Mouse (Mus musculus): ENCODE results near the gene Spx. TPM values are rescaled to one million over a fixed set of nuclear protein-coding genes. Genes with fewer than 3 reads are reported as not detected.

Spx gene
- 0.24 and 0.85 TPM in 2 replicates for polyA plus RNA-seq (2012; rRNA removed)

GRCm38 (mm10) chr6:142412906-142413491, at the start of gene Spx:
Gene Spx (plus strand): TSS chr6:142413441.
- H3K27ac ChIP-seq (ENCODE audit: insufficient read depth, low read depth, low read length): no peak within 1 kb of the TSS
- no peaks in the 10 kb centered on the region for H3K36me3 ChIP-seq (ENCODE audit: control insufficient read depth, insufficient read depth, low read length)
- TF ChIP-seq POLR2A (IDR thresholded peaks at IDR 0.05; ENCODE audit: low read depth, low read length) (no peak), CTCF (IDR thresholded peaks at IDR 0.05; ENCODE audit: extremely low read depth, insufficient read length, insufficient replicate concordance, low read depth, low read length) (no peak)
- 68% methylated on average over 11 of the region's 11 CpGs for WGBS
- H3K4me1 ChIP-seq (ENCODE audit: control insufficient read depth, insufficient read depth, insufficient read length, low read length): no peaks in the 10 kb centered on the region
- peaks cover 13% of the 10 kb centered on the region for H3K27me3 ChIP-seq (ENCODE audit: control insufficient read depth, insufficient read depth, low read length)
- no peak within 1 kb of the TSS for H3K4me3 ChIP-seq (ENCODE audit: low read depth, low read length)

- Histone ChIP-seq H3K36me3 (ENCODE audit: control insufficient read depth, insufficient read depth, low read length) (peaks cover 40% of the 10 kb centered on the region), H3K27me3 (ENCODE audit: control insufficient read depth, insufficient read depth, low read length) (no peaks in the 10 kb centered on the region), H3K4me1 (ENCODE audit: control insufficient read depth, insufficient read depth, insufficient read length, low read length) (no peaks in the 10 kb centered on the region), H3K27ac (ENCODE audit: insufficient read depth, low read depth, low read length) (no peak overlapping the region), H3K4me3 (ENCODE audit: low read depth, low read length) (no peak overlapping the region)
- TF ChIP-seq CTCF (IDR thresholded peaks at IDR 0.05; ENCODE audit: extremely low read depth, insufficient read length, insufficient replicate concordance, low read depth, low read length): no peak
- TF ChIP-seq POLR2A (IDR thresholded peaks at IDR 0.05; ENCODE audit: low read depth, low read length): no peak
- WGBS: 87% methylated on average over 8 of the region's 8 CpGs
Observed at GRCm38 (mm10) chr6:142365742-142366472, 47.3 kb upstream of the Spx start.

DNA sequence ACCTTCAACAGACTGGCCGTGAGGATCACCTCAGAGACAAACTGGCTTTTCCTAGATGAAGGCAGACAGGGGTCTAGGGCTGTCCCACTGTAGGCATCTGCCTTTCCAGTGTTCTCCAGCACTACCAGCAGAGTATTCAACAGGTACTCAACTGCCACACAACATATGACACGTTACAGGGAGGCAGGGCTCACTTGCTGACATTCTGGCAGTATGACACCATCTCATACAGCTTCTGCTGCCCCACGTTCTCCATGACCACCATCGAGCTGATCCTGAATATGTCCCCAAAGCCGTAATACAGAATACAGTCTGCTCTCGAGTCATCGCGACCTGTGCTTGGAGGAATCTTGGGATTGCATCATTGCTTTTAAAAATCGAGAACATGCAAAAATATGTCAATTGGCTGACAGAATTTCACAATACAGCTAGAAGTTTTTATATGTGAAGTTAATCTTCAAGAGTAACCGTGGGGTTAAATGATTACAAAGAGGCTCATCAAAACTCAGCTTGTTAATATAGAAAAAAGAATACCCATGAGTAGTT, 46.7 kb upstream of the Spx start:
- no peak overlapping the region for H3K4me3 ChIP-seq (ENCODE audit: low read depth, low read length)

GRCm38 (mm10) chr6:142367565-142367964, 45.7 kb upstream of the Spx start:
- Histone ChIP-seq H3K27me3 (ENCODE audit: control insufficient read depth, insufficient read depth, low read length) (no peaks in the 10 kb centered on the region), H3K36me3 (ENCODE audit: control insufficient read depth, insufficient read depth, low read length) (peaks cover 41% of the 10 kb centered on the region), H3K27ac (ENCODE audit: insufficient read depth, low read depth, low read length) (no peak overlapping the region), H3K4me1 (ENCODE audit: control insufficient read depth, insufficient read depth, insufficient read length, low read length) (no peaks in the 10 kb centered on the region), H3K4me3 (ENCODE audit: low read depth, low read length) (no peak overlapping the region)
- 94% methylated on average over 3 of the region's 3 CpGs for WGBS
- TF ChIP-seq CTCF (IDR thresholded peaks at IDR 0.05; ENCODE audit: extremely low read depth, insufficient read length, insufficient replicate concordance, low read depth, low read length) (no peak), POLR2A (IDR thresholded peaks at IDR 0.05; ENCODE audit: low read depth, low read length) (no peak)

More for the DNA sequence above, 46.7 kb upstream of the Spx start:
- TF ChIP-seq POLR2A (IDR thresholded peaks at IDR 0.05; ENCODE audit: low read depth, low read length): no peak
- no peak for TF ChIP-seq CTCF (IDR thresholded peaks at IDR 0.05; ENCODE audit: extremely low read depth, insufficient read length, insufficient replicate concordance, low read depth, low read length)
- Histone ChIP-seq H3K4me1 (ENCODE audit: control insufficient read depth, insufficient read depth, insufficient read length, low read length) (no peaks in the 10 kb centered on the region), H3K27me3 (ENCODE audit: control insufficient read depth, insufficient read depth, low read length) (no peaks in the 10 kb centered on the region), H3K27ac (ENCODE audit: insufficient read depth, low read depth, low read length) (no peak overlapping the region), H3K36me3 (ENCODE audit: control insufficient read depth, insufficient read depth, low read length) (peaks cover 40% of the 10 kb centered on the region)
- WGBS: 89% methylated on average over 10 of the region's 10 CpGs

GRCm38 (mm10) chr6:142369568-142369967, 43.7 kb upstream of the Spx start:
- no peaks in the 10 kb centered on the region for H3K4me1 ChIP-seq (ENCODE audit: control insufficient read depth, insufficient read depth, insufficient read length, low read length)
- no peak for TF ChIP-seq CTCF (IDR thresholded peaks at IDR 0.05; ENCODE audit: extremely low read depth, insufficient read length, insufficient replicate concordance, low read depth, low read length)
- TF ChIP-seq POLR2A (IDR thresholded peaks at IDR 0.05; ENCODE audit: low read depth, low read length): no peak
- 87% methylated on average over 3 of the region's 3 CpGs for WGBS
- H3K27ac ChIP-seq (ENCODE audit: insufficient read depth, low read depth, low read length): no peak overlapping the region
- H3K4me3 ChIP-seq (ENCODE audit: low read depth, low read length): no peak overlapping the region
- peaks cover 40% of the 10 kb centered on the region for H3K36me3 ChIP-seq (ENCODE audit: control insufficient read depth, insufficient read depth, low read length)
- no peaks in the 10 kb centered on the region for H3K27me3 ChIP-seq (ENCODE audit: control insufficient read depth, insufficient read depth, low read length)

DNA sequence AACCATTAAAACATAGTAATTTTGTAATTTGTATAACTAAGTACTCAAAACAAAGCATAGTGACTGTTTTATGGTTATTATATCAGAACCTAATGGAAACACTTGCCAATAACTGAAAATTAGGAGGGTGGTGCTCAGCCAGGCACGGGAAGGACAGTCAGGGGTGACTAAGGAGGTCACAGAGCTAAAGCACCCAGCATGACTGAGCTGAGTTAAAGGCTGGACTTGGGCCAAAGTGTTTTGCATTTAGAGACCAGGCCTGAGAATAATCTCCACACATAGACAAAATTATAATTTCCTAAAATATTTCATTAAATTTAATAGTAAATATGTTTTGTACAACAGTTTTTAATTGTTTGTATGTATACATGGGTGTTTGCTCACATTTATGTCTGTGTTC, 36.2 kb upstream of the Spx start:
- TF ChIP-seq CTCF (IDR thresholded peaks at IDR 0.05; ENCODE audit: extremely low read depth, insufficient read length, insufficient replicate concordance, low read depth, low read length) (no peak), POLR2A (IDR thresholded peaks at IDR 0.05; ENCODE audit: low read depth, low read length) (no peak)
- 55% methylated on average over 1 of the region's 1 CpGs for WGBS
- Histone ChIP-seq H3K27me3 (ENCODE audit: control insufficient read depth, insufficient read depth, low read length) (no peaks in the 10 kb centered on the region), H3K36me3 (ENCODE audit: control insufficient read depth, insufficient read depth, low read length) (peaks cover 19% of the 10 kb centered on the region), H3K4me3 (ENCODE audit: low read depth, low read length) (no peak overlapping the region), H3K27ac (ENCODE audit: insufficient read depth, low read depth, low read length) (no peak overlapping the region), H3K4me1 (ENCODE audit: control insufficient read depth, insufficient read depth, insufficient read length, low read length) (no peaks in the 10 kb centered on the region)
